Mouse (Mus musculus) cerebellum, adult 11 months (tissue): ENCODE data around the gene Polg2.
"Not testable (repeated sequence)": the region's sequence is repeated elsewhere in the genome, so short reads cannot be mapped to it uniquely, and the experiment has no call there.

ENCODE experiments used
- DNase-seq: peaks from one replicate; pipeline ENCODE4 v3.0.0; 2022

The Polg2 gene

DNA sequence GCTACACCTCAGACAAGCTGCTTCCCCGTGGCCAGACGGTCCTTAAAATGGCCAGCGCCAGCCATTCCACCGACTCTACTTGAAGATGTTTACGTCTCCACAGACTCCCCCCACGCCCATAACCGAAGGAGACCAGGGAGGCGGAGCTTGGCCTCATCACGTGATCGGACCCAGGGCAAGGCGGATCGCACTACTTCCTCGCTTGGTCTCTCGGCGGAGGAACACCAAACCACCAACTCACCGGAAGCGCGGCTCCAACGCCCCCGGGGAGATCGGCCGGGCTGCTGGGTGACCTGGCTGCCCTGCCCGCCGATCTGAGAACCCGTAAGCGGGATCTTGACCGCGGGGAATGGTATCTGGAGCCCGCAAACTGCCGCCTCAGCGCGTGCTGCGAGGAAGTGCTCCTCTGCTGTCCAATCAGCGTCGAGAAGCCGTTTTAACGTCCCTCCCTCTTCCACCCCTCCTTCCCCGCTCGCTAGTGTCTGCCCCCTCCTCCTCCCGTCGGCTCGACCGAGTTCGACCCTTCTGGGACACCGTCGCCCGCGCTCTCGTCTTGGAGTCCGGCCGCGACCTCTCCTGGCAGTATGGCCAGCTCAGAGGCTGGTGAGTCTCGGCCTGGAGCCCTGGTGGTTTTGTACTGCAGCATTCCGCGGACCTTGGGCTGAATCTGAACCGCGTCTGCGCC is 9.6 kb upstream of the Polg2 start, which contains the start of the genes Ddx5 and Cep95:
Ddx5 (minus strand) TSS at position 411 of the 685 bp plus-strand sequence.
Cep95 (plus strand) TSS at position 478 of the 685 bp plus-strand sequence.
- peak; percentile 98 for DNase-seq

DNA sequence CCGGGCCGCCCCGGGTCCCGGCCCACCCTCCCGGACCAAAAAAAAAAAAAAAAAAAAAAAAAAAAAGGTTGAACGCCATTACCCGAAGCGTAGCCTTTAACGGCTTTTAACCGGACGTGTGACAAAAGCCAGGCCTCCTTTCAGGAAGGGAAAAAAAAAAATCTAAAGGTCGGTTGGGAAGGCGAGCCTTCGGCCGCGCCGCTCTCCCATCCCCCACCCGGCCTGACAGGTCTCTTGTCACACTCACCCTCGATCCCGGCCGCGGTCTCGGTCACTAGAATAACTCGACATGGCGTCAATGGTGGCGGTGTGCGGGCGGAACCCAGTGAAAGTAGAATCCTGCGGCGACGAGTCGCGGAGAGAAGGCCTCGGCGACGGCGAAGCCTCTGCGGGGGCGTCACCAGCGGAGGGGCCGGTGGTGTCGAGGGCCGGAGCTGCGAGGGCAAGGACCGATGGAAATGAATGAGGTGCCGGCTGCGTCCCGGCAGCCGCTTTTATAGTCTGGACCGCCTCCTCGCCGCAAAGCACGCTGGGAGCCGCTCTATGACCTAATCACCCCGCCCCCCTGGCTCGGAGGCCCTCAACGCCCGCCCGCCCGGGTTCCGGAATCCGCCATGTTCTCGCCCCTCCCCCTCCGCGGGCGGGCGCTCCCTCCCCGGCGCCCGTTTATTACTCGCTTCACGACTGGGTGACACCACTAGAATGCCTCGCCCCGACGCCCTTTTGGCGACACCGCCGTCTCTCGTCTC is 8.9 kb upstream of the Polg2 start:
- DNase-seq = peak; percentile 99

DNA sequence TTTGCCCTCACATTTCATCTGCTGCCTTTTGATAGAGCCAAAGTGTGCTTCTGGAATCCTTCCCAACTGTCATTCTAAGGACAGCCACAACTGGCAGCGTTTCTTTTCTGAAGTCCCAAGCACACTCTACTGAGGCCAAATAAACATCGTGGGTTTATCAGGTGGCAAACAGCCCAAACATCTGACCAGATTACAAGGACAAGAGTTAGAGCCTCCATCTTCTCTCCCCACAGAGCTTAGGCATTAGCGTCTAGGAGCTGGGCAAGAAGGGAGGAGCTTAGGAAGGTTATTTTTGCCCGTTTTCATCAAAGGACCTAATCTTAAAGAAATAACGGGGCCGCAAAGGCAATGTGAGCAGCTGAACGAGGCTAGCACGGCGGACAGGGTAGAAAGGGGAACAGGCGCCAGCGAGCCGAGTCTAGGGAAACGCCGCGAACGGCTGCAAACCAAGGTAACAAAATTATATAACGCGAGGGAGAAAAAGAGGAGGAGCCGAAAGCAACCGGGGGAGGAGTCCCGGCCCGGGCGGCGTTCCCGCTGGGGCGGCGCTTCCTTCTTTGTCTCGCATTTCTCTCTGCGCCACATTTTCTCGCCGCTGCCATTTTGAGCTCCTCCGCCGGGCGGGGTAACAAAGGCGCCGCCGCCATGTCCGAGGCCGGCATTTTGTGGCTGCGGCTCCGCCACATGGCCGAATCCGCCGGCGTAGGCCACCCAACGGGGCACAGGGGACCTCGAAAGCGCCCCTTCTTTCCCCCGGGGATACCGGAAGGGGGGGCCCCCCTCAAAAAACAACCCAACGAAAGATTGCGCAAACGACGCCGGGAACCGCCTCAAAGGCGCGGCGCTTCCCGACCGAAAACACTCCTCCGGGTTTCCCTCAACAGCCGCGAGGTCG is 8.0 kb upstream of the Polg2 start:
- peak; percentile 88 for DNase-seq

DNA sequence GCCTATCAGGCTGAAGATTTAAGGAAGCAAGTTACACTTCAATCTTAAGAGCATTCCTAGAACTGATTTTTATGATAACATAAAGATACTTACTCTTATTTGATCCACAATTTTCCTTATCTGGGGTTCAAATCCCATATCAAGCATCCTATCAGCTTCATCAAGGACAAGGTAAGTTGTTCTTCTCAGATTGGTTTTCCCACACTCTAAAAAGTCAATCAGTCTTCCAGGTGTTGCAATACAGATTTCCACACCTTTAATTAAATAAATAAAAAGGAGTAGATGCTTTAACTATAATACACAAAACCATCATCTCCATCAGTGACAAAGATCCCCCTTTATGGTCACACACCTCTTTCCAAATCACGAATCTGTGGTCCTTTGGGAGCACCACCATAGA is 5.7 kb upstream of the Polg2 start:
- DNase-seq = no peak

DNA sequence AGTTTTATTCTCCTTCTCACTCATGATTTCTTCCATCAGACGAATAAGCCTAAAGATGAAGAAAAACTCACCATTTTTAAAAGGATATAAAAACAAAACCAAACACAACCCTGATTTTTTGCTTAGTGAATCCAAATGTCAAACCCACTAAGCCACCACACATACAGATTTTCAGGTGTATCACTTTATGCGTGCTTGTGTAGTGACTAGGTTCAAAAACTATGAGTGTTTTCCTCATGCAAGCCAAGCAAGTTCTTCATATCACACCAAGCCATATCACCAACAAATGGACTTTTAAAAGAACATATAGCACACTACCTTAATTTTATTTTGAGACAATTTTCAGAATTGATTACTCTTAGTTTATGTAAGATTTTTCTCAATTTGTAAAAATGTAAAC is 5.1 kb upstream of the Polg2 start:
- no peak for DNase-seq

DNA sequence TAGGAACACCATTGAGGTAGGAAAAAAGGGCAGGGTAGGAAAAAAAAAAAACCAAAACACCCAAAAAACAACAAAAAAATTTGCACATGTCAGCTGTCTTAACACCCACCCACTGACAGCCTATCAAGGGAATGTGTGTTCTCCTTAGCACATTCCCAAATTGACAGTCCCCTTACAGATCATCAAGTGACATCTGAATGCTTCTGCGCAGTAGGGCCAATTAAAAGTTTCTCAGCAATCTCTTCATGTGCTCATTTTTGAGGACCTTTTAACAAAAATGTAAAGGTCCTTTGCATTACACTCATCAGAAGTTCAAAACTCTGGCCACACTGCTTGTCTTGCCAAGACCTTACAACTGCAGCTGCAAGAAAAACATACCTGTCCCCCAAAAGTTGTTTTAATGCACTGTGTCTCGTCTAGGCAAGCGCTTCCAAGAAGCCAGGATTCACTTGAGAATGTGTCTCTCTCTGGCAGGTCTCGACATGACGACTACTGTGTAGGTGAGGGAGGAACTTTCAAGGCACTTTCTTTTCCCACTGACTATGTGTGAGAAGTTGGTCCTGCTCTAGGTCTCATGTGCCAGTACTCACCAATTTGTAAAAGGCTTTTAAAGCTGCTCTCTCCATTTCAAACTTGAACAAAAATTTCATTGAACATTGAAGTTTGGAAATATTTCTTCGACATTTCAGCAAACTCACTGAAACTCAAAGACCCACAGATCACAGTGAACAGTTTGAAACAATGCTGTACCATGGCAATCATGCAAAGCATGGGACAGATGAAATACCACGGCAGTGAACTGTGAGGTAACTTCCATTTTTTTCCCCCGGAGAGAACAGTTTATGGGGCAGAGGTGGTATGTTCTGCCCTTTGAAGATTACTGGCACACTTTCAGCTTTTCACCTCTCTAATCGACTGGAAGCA is 3.8 kb upstream of the Polg2 start:
- no peak for DNase-seq

DNA sequence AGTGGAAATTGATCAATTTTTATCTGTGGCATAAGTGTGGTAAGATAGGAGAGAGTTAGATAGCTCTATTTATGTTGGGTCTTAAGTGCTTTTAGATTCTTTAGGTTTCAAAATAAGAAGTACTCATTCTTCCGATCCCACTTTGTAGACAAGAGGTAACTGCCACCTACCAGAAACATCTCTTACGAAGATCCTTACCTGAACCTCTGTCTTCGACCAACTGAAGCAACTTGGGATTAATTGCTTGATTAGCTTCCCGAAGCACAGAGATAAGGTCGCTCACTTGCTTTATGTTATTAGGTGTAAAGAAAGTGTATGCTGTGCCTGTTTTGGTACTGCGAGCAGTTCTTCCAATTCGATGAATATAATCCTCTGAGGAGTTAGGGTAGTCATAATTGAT is 2.9 kb upstream of the Polg2 start:
- DNase-seq = not testable (repeated sequence)

DNA sequence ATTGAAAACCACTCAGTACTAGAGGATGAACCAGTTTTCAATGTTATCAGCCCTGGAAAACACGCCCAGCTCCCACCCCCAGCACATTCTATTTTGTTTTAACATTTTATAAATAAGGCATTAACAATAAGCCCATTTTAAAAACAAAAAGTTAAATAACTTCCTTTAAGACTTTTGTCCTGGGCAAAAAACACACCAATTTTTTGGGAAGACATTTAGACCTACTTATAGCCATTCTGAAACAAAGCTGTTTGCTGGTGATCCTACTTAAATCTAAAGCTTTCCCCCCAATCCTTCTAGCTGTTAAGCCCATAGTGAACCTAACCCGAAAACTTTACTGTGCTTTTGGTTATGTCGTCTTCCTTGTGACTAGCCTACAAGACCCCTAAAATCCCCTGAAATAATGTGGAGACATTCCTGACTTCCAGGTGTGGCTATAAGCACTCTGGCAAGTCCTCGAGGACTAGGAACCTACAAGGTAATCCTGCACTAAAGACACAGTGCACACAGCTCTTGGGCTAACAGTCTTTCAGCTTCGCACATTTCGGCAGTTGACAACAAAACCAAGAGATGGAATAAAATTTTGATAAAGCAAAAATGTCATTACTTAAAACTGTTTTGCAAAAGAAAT is 1.4 kb upstream of the Polg2 start:
- no peak for DNase-seq

DNA sequence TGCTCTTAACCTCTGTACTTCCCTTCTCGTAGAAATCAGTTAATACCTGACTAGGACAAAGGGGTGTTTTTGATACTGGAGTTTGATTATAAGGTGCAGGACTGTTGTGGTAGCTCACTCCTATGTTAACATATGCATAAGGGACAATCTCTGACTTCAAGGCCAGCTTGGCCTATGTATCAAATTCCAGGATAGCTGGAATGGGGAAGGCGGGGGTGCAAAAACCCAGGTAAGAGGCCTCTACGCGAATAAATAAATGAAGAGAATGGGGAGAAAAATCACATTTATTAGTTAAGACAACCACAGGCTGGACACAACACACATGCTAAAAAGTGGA is 720 bp upstream of the Polg2 start:
- no peak for DNase-seq

DNA sequence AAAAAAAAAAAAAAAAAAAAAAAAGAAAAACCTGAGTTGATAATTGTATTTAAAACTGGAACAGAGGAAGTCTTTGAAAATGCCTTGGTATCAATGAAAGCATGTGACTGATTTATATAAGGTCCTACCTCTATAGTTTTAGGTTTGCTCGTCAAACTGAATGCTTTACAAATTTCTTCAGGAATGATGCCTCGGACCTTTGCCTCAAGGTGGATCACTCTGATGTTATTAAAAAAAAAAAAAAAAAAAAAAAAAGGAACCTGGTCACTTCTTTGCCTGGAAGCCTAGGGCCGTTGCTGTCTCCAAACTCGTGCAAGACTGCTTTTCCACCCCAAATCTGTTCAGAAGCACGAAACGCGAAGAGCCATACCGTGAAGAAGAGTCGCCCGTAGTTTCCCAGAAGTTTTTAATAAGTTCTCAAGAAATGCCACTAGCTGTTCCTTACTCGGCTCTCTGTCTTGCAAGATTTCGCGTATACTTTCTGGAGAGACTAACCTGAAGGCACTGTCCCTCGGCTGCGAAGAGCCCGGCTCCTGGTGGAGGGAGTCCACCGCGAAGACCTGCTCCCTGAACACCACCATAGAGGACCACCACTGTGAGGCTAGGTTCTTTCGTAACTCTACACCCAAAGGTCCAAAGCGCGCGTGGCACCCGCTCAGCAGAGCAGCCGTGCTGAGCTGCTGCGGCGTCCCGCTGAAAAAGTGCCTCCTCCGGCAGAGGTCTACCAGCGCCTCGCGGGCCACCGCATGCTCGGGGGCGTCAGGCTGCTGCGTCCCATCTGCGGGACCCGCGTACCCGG is 549 bp downstream of the Polg2 start:
- DNase-seq = no peak

DNA sequence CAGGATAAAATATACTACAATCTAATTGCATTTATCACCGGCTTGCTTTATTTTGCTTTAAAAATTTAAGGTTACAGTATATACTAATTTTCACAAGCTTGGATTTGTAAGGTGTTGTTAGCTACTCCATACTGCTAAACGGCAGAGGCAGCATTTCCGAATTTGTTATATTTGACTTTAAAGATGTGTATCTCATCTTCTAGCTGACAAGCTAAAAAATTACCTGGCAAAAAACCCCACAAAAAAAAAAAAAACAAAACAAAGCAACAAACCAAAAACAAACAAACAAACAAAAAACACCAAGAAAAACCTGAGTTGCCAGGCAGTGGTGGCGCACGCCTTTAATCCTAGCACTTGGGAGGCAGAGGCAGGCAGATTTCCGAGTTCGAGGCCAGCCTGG is 1.2 kb downstream of the Polg2 start:
- DNase-seq = no peak

DNA sequence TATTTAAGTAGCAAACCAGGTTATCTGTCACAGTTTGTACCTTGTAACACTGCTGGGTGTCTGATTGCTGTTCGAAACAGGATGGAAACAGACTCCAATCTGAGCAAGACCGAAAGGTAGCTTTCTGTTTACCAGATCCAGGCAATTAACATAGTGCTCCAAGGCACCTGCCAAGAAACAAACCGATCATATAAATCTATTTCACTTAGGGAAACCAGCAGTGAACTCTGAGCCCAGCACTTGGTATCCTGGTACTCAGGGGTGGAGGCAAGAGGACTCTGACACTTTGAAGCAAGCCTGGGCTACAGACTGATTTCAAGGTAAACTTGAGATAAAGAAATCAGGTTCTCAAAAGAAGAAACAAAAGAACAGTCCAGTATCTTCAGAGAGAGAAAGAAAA is 1.9 kb downstream of the Polg2 start:
- no peak for DNase-seq

DNA sequence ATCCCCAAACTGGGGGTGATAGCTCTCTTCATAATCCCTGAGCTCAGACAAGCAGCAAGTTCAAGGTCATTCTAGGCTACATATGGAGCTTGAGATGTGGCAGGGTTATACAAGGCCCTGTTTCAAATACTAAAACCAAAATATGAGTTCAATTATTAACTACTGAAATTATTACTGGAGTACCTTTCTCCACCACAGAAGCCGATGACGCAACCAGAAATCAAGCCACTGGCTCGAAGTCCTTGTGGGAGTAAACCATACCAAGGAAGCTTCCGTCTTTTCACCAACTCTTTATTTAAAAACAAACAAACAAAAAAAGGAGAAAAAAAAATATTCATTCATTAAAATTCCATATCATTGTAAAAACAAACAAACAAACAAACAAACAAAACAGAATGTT is 2.4 kb downstream of the Polg2 start:
- DNase-seq = no peak

DNA sequence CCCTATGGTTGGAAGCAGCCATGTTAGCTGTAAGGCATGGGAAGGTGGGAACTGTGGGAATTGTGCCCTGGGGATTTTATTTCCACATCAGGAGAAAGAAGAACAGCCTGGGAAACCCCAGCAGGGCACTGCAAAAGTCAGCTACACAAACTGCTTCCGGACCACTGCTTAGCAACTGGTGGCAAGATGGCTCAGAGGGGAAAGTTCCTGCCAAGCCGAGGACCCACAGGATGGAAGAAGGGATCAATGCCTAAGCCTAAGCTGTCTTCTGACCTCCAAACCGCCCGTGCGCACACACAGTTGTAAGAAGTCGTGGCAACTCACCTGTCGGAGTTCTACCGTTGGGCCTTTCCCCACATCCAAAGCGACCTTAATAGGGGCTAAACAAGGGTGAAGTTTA is 6.3 kb downstream of the Polg2 start:
- no peak for DNase-seq

DNA sequence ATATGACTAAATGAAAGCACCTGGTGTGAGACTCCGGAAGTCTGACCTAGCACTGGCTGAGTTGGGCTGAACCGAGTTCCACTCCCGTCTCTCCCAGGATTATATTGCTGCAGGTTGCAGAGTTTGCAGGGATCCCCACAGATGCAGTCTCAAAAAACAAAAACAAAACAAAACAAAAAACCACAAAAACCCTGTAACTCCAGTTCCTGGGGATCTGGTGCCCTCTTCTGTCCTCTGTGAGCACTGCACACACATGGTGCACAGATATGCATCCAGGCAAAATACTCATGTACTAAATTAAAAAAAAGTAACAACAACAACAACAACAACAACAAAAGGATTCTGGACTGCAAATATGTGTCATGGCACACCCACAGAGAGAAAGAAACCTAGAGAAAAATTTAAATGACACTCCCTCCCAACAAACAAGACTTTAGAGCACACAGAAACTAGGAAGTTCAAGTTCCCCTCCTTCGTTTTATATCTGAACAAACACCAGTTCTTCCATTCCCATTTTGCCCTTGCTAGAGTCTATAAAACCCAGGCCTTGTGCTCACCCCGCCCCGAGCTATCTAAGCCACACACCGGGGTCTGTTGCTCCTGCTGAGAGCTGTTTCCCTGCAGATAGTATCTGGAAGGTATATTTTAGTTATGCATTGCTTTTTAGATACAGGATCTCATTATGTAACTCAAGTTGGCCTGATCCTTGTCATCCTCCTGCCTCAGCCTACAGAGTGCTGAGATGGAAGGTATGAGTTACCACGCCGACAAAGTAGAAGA is 9.0 kb downstream of the Polg2 start:
- no peak for DNase-seq

DNA sequence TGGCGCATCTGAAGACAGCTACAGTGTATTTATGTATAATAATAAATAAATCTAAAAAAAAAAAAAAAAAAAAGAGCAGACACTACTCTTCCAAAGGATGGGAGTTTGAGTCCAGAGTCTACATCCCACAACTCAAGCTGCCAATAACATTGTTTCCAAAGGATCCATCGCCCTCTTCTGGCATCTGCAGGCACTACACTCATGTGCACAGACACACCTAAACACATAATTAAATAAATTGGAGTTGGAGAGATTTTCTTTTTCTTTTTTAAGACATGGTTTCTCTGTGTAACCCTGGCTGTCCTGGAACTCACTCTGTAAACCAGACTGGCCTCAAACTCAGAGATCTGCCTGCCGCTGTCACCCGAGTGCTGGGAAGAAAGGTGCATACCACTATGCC is 11.8 kb downstream of the Polg2 start:
- no peak for DNase-seq

DNA sequence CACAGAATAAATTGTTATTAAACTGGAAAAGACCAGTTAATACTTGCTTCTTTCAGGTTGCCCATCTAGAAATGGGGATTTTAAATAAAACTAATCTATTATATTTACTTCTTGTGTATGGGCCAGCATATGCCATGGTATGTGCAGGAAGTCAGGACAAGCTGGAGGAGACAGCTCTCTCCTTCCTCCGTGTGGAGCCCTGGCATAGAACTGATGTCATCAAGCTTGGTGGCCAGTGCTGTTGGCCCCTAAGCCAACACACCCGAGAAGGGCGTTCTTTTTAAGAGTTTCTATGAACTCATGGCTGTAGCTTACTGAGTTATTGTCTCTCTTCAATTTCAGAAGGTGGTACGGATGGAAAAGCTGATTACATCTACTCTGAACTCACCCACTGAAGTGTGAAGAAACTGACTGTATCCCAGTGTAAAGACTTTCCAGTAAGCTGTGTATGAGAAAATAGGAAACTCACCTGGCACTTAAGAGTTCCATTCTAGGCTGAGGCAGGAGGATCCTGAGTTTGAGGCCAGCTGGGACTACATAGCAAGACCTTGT is 12.7 kb downstream of the Polg2 start:
- no peak for DNase-seq

DNA sequence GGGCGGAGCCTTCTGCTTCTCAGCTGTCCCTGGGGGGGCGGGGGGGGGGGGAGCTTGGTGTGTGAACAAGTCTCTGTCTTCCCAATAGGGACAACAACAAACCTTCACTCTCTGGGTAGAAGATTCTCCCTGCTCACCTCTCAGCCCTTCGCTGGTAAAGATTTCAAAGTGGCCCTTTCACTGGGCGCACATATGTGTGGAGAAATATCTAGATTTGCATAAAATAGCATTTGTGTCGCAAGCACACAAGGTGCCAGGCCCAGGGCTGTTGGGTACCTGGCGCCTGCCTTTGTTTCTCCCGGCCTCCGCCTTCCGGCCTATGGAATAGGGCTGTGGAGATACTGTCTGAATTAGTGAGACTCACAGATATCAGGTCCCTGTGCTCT is 16.5 kb downstream of the Polg2 start:
- no peak for DNase-seq

DNA sequence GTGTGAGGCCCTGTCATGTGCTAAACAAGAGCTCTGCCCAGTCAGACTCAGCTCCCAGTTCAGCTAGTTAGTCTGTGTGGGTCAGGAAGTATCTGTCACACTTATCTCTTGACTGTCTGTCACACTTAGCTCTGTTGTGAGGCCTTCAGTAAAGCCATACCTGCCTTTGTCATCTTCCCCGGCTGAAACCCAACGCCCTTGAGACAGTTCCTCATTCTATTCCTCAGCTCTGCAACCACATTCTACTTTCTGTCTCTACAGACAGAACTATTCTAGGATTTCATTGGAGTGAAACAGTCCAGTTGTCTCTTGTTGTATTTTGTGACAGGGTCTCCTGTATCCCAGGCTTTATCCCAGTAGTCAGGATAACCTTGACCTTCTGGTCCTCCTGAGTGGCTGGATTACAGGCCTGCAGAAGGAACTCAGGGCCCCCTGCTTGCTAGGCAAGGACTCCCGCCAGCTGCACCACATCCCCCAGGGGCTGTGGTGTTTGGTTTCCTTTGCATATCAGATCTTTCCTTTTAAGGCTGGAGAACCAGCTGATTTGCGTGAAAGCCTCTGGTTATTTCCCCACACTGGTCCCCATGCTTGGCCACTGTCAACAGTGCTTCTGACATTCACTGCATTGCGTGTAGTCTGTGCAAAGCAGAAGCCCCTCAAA is 17.1 kb downstream of the Polg2 start:
- no peak for DNase-seq

DNA sequence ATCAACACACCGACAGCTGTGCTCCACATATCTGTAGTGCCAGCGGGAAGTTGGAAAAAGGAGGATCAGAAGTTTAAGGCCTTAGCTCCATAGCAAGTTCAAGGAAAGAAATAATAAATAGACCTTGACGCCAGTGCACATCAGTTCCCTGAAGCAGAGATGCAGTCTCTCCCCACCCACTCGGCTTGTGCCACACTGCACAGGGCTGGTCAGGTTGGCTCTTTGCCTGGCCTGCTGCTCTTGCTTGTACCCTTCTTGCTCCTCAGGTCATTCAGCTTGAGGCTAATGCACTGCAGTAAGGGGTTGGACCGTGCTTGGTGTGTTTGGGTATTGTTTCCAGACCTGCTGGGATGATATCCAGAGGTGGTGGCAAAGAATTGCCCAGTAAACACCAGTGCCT is 18.8 kb downstream of the Polg2 start:
- DNase-seq = no peak
